Mouse (Mus musculus) heart, embryonic 14.5 days (tissue): Measurements from ENCODE around the gene Celsr1. TPM values are rescaled to one million over a fixed set of nuclear protein-coding genes. Genes with fewer than 3 reads are reported as not detected.

Experiments used
- ATAC-seq: fragments of 200-750 bp; cut with Nextera tagmentation; 2 replicates; pipeline ENCODE4 v1.8.0; 2017; ENCODE audit warnings: low read depth, moderate TSS enrichment; ENCODE audit not compliant: insufficient number of reproducible peaks, insufficient read depth, low FRiP score
- H3K27ac ChIP-seq, 2 experiments: fragments of 200-500 bp in 1 of 2; fragments of 300-500 bp in 1 of 2; sonication (generic) in 1 of 2; replicated peaks in 1 of 2; 2 replicates each; pipeline ENCODE4 v1.5.1; 2012 to 2014; ENCODE audit warnings: low read depth in 2 of 2, low read length in 2 of 2, control low read depth in 1 of 2, mild to moderate bottlenecking in 1 of 2, mixed read lengths in 1 of 2; ENCODE audit not compliant: control insufficient read depth in 1 of 2, insufficient read depth in 1 of 2
- H3K27me3 ChIP-seq: fragments of 300-500 bp; sonication (generic); 2 replicates; pipeline ENCODE4 v1.6.1; 2014; ENCODE audit warnings: mild to moderate bottlenecking, low read length, control low read depth; ENCODE audit not compliant: control insufficient read depth, insufficient read depth
- H3K36me3 ChIP-seq: fragments of 300-500 bp; sonication (generic); 2 replicates; pipeline ENCODE4 v1.6.1; 2014; ENCODE audit warnings: mild to moderate bottlenecking, control low read depth, low read length, mixed read lengths; ENCODE audit not compliant: control insufficient read depth, insufficient read depth
- H3K4me1 ChIP-seq, 2 experiments: fragments of 200-500 bp in 1 of 2; fragments of 300-500 bp in 1 of 2; sonication (generic) in 1 of 2; 2 replicates each; pipeline ENCODE4 v1.6.1; 2012 to 2014; ENCODE audit warnings: low read length in 2 of 2, control low read depth in 1 of 2, mixed read lengths in 1 of 2; ENCODE audit not compliant: control insufficient read depth in 2 of 2, insufficient read depth in 2 of 2
- H3K4me2 ChIP-seq: fragments of 300-500 bp; sonication (generic); 2 replicates; pipeline ENCODE4 v1.6.1; 2014; ENCODE audit warnings: mild to moderate bottlenecking, low read length
- H3K4me3 ChIP-seq, 2 experiments: fragments of 200-500 bp in 1 of 2; fragments of 300-500 bp in 1 of 2; sonication (generic) in 1 of 2; 2 replicates each; pipeline ENCODE4 v1.5.1; 2012 to 2014; ENCODE audit warnings: low read length in 2 of 2, mild to moderate bottlenecking in 2 of 2, control low read depth in 1 of 2, low read depth in 1 of 2, moderate library complexity in 1 of 2; ENCODE audit not compliant: control insufficient read depth in 1 of 2, insufficient read depth in 1 of 2
- H3K9ac ChIP-seq: fragments of 300-500 bp; sonication (generic); 2 replicates; pipeline ENCODE4 v1.6.1; 2014; ENCODE audit warnings: mild to moderate bottlenecking, low read length
- H3K9me3 ChIP-seq: fragments of 300-500 bp; sonication (generic); 2 replicates; pipeline ENCODE4 v1.6.1; 2016; ENCODE audit warnings: low read length, control low read depth; ENCODE audit not compliant: control insufficient read depth
- WGBS: fragments of 180-500 bp; shearing (Covaris S2); extraction: QIAGEN DNeasy Blood & Tissue Kit; methylation state at CpG from one replicate; pipeline ENCODE4 v1.1.7; 2014; 5-methylcytosine and 5-hydroxymethylcytosine counted together
- polyA plus RNA-seq: library from polyadenylated mRNA; unstranded; fragments of >200 nt; fragmentation: Nextera tagmentation; extraction: Ambion mirVana; gene quantifications from 2 replicates; pipeline ENCODE4 v1.2.1, GENCODE M21; 2014

The Celsr1 gene
- polyA plus RNA-seq, 1 experiment from 2014 or later, result 3.1 TPM

- Histone ChIP-seq H3K27ac (no peak overlapping the region), H3K4me1 (peaks cover 20 to 36% of the 10 kb centered on the region in 2 experiments), H3K4me2 (no peak overlapping the region), H3K9me3 (0 out of 2 replicates have a peak, but pooled peaks cover 6% of the 10 kb centered on the region), H3K27me3 (no peaks in the 10 kb centered on the region), H3K4me3 (no peak overlapping the region), H3K36me3 (no peaks in the 10 kb centered on the region), H3K9ac (no peak overlapping the region)
- no peak for ATAC-seq
- WGBS, result 92% methylated on average over 5 of the region's 5 CpGs
Measured at GRCm38 (mm10) chr15:86018753-86019512, 14.6 kb downstream of the Celsr1 start.

GRCm38 (mm10) chr15:86017336-86017735 lies 16.2 kb downstream of the Celsr1 start:
- Histone ChIP-seq H3K27ac (no peak overlapping the region), H3K4me2 (no peak overlapping the region), H3K4me1 (peaks cover 28 to 48% of the 10 kb centered on the region in 2 experiments), H3K36me3 (no peaks in the 10 kb centered on the region), H3K9ac (no peak overlapping the region), H3K4me3 (no peak overlapping the region), H3K9me3 (0 out of 2 replicates have a peak, but pooled peaks cover 6% of the 10 kb centered on the region), H3K27me3 (no peaks in the 10 kb centered on the region)
- no peak for ATAC-seq
- WGBS, result 84% methylated on average over 6 of the region's 6 CpGs

GRCm38 (mm10) chr15:86015860-86016541 lies 17.6 kb downstream of the Celsr1 start:
- Histone ChIP-seq H3K9ac (0 out of 2 replicates have a peak overlapping the region, but pooled peaks have one; percentile 8), H3K27ac (peak overlapping the region in 1 of 2 experiments; percentile 4; a peak in 1 of 4 replicates)
- WGBS, result 20% methylated on average over 13 of the region's 13 CpGs

GRCm38 (mm10) chr15:86015026-86015425 lies 18.6 kb downstream of the Celsr1 start:
- ATAC-seq, result no peak
- H3K4me1 ChIP-seq, result peaks cover 22 to 30% of the 10 kb centered on the region in 2 experiments

More at GRCm38 (mm10) chr15:86015860-86016541, 17.6 kb downstream of the Celsr1 start:
- H3K4me1 ChIP-seq, result peaks cover 22 to 35% of the 10 kb centered on the region in 2 experiments
- no peak overlapping the region; the same call in 1 of the 2 replicates for H3K4me2 ChIP-seq
- H3K4me3 ChIP-seq, result no peak overlapping the region
- no peaks in the 10 kb centered on the region for H3K36me3 ChIP-seq
- 0 out of 2 replicates have a peak, but pooled peaks cover 6% of the 10 kb centered on the region for H3K9me3 ChIP-seq
- ATAC-seq, result peak; percentile 36; the same call in 1 of the 2 replicates
- no peaks in the 10 kb centered on the region for H3K27me3 ChIP-seq

GRCm38 (mm10) chr15:86013656-86014055 lies 19.9 kb downstream of the Celsr1 start:
- no peak overlapping the region for H3K9ac ChIP-seq
- no peak for ATAC-seq
- WGBS, result 55% methylated on average over 10 of the region's 10 CpGs

More at GRCm38 (mm10) chr15:86015026-86015425, 18.6 kb downstream of the Celsr1 start:
- Histone ChIP-seq H3K9ac (no peak overlapping the region), H3K27ac (no peak overlapping the region), H3K4me2 (no peak overlapping the region), H3K27me3 (no peaks in the 10 kb centered on the region), H3K36me3 (no peaks in the 10 kb centered on the region), H3K9me3 (0 out of 2 replicates have a peak, but pooled peaks cover 6% of the 10 kb centered on the region), H3K4me3 (no peak overlapping the region)
- 86% methylated on average over 7 of the region's 7 CpGs for WGBS

GRCm38 (mm10) chr15:86013130-86013529 lies 20.4 kb downstream of the Celsr1 start:
- H3K27me3 ChIP-seq, result no peaks in the 10 kb centered on the region
- ATAC-seq, result no peak
- no peaks in the 10 kb centered on the region for H3K9me3 ChIP-seq
- peaks cover 22 to 31% of the 10 kb centered on the region in 2 experiments for H3K4me1 ChIP-seq
- no peak overlapping the region for H3K4me3 ChIP-seq
- H3K36me3 ChIP-seq, result no peaks in the 10 kb centered on the region
- no peak overlapping the region for H3K9ac ChIP-seq
- H3K4me2 ChIP-seq, result no peak overlapping the region; the same call in 1 of the 2 replicates
- WGBS, result 59% methylated on average over 2 of the region's 2 CpGs
- H3K27ac ChIP-seq, result no peak overlapping the region

More at GRCm38 (mm10) chr15:86013656-86014055, 19.9 kb downstream of the Celsr1 start:
- Histone ChIP-seq H3K9me3 (0 out of 2 replicates have a peak, but pooled peaks cover under 1% of the 10 kb centered on the region), H3K4me2 (no peak overlapping the region; the same call in 1 of the 2 replicates), H3K27ac (no peak overlapping the region), H3K36me3 (no peaks in the 10 kb centered on the region), H3K4me3 (no peak overlapping the region), H3K4me1 (peaks cover 22 to 30% of the 10 kb centered on the region in 2 experiments), H3K27me3 (no peaks in the 10 kb centered on the region)

- ATAC-seq, result peak; percentile 64
- Histone ChIP-seq H3K36me3 (no peaks in the 10 kb centered on the region), H3K4me3 (peak overlapping the region in 1 of 2 experiments; percentile 10; a peak in 1 of 4 replicates), H3K27me3 (no peaks in the 10 kb centered on the region), H3K4me2 (peak overlapping the region; percentile 57), H3K9ac (peak overlapping the region; percentile 41; the same call in 1 of the 2 replicates), H3K4me1 (peaks cover 17 to 36% of the 10 kb centered on the region in 2 experiments), H3K9me3 (no peaks in the 10 kb centered on the region), H3K27ac (peak overlapping the region; percentile 40 to 85)
- 9% methylated on average over 6 of the region's 6 CpGs for WGBS
Measured at GRCm38 (mm10) chr15:86007690-86008121, 25.9 kb downstream of the Celsr1 start.
